Mouse (Mus musculus) megakaryocyte progenitor cell, adult 5-6 weeks (primary cell): ENCODE measurements around the gene Cep295nl. TPM values are rescaled to one million over a fixed set of nuclear protein-coding genes. Genes with fewer than 3 reads are reported as not detected.
A peak's percentile ranks its signal among the peaks of the same experiment; 100 is the strongest.
"Not testable (repeated sequence)": the region's sequence is repeated elsewhere in the genome, so short reads cannot be mapped to it uniquely, and the experiment has no call there.

Source experiments
- ATAC-seq: replicated peaks from 2 replicates; pipeline ENCODE4 v1.8.0; 2016; ENCODE audit warnings: mild to moderate bottlenecking, moderate TSS enrichment, inconsistent platforms; ENCODE audit not compliant: poor library complexity
- total RNA-seq, 2 experiments: library from RNA; stranded (forward) in 1 of 2; stranded (reverse) in 1 of 2; fragments of 157-497, 149-512 nt in 1 of 2; fragments of 200-1000 nt in 1 of 2; gene quantifications; 2 replicates each; pipeline versions ENCODE4 v1.2.3 to v1.2.4; 2015 to 2017

The Cep295nl gene
- total RNA-seq, 2 experiments from 2014 or later: not detected

DNA sequence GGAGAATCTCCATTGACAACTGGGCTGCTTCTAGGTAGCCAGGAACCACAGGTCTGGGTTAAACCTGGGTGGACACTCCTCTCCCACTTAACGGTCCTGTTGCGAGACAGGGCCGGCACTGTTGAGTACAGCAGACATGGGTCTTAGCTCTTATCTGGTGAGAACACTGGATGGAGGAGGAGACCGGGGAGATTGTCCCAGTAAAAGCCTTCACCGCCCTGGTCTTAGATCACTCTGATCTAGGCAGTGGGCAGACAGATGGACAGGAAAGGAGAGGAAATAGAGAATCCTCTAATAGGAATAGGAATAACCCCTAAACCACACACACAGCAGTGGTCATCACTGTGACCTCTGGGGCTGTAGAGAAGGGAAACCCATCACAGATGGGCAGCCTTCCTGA lies 18.3 kb downstream of the Cep295nl start:
- ATAC-seq: no peak

DNA sequence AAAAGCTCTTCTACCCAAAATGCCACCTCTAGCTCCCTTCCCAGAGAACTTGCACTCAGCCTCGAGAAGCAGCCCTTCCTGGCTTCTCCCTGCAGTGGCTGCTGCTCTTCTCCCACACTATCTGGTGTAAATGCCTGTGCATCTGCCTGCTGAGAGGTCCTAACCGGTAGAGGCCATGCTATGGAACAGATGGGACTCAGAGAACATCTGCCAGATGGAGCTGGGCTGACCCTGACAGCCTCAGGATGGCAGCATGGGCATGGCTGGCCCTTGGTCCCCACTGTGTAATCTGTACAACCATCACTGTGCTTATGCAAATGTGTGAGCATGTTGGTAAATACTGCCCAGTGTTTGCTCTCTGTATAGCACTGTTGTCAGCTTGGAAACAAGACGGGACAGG lies 19.7 kb downstream of the Cep295nl start:
- ATAC-seq: no peak

DNA sequence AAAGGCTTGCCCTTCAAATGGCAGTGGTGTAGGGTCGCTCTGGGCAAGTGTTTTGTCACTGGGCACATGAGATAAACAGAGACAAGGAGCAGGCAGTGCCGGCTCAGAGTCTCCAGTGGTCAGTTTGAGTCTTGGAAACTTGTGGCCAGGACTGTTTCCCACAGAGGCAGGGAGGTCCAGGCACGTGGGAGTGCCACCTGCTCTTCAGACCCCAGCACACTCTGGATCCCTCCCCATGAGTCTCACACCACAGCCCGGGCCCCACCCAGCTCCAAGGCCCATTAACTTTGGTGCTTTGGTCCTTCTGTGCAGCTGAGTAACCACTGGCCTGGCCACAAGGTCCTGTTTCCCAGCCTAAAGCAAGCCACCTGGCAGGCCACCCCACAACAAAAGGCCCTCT lies 20.3 kb downstream of the Cep295nl start:
- no peak for ATAC-seq

DNA sequence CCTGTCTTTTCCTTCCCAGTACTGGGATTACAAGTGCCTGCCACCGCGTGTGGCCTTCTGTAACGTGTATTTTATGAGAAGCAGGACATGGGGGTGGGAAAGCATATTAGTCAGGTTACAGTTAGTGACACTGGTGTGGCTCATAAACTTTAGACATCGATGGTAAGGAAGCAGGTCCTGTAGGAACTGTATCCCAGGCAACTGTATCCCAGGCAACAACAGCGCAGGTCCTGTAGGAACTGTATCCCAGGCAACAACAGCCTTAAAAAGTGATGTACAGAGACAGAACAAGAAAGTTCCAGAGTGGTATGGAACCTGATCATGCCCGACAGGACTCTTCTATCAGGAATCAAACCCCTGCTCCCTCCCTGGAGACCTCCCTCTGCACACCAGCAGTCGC lies 20.8 kb downstream of the Cep295nl start:
- ATAC-seq: no peak

DNA sequence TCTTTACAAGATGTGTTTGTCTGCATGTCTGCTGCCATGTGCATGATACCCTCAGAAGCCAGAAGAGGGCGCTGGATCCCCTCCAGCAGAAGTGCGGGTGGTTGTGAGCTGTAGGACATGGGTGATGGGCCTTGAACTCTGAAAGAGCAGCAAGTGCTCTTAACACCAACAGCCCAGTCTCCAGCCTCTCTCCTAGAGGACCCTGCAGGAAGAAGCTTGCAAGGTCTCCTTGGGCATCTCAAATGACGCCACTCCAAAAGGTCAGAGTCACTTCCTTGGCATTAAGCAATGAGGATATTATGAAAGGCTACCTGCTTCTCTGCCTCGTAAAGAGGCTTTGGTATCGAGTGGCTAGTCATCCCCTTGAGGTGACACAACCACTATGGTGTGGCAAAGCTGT lies 23.6 kb downstream of the Cep295nl start:
- peak; percentile 83 for ATAC-seq

DNA sequence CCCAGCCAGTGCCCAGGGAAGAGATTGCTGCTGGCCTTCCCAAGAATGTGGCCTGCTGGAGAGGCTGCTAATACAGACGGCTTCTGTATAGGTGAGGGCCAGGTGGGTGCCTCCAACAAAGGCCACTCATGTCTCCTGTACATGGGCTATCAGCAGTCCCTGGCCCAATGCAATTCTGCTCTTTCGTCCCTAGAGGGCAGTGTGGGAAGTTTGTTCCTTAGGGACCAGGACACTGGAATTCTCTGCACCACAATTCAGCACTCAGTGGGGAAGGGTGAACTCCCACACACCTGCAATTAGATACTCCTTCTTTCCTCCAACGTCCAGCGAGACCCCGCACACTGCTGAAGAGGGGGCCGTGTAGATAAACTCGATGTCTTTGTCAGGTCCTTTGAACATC lies 25.2 kb downstream of the Cep295nl start:
- ATAC-seq: peak; percentile 50; the same call in 1 of the 2 replicates

DNA sequence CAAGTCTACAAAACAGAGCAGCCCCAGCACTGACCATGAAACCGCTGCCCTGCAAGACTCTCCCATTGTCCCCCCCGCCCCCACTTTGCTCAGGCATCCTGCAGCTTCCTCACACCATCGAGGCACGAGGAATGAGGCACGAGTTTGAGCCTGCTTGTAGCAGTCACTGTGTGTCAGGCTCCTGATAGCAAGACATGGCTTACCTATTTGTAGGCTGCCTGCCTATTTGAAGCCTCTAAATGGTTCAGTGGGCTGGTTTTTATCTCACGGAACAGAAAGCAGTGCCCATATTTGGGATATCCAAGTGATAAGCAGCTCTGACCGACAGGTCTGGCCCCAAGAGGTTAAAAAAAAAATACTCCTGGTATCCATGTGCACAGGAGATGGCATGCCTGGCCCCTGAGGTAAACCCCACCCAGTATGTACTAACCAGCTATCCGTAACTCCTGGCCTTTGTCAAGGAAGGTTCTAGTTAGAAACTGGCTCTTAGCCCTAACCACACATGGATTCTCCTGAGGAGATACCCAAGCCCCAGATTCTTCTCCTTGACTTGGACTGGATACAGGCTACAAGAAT lies 26.0 kb downstream of the Cep295nl start:
- ATAC-seq: no peak

DNA sequence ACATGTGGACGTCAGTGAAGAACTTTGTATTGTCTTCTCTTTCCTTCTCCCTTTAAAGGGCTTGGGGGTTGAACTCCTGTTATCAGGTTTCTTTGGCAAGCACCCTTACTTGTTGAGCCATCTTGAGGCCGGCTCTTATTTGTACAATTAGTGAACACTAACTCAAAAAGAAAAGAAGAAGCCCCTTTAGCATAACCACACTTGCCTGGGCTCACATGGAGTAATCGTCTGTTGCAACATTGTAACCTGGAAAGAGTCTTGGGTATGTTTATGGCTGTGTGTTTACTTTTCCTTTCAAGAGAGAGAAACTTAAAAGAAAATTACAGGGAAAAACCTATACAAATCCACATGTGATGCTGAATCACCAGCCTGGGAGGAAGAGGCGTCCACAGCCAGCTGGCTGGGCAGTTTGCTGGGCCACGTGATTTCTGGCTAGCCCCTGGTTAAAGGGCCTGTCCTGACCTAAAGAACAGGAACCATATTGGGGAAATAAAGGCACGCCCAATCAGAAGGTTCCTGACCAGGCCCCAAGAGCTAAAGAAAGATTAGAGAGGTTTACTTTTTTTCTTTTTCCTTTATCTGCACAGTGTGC lies 30.1 kb downstream of the Cep295nl start:
- peak; percentile 55 for ATAC-seq

DNA sequence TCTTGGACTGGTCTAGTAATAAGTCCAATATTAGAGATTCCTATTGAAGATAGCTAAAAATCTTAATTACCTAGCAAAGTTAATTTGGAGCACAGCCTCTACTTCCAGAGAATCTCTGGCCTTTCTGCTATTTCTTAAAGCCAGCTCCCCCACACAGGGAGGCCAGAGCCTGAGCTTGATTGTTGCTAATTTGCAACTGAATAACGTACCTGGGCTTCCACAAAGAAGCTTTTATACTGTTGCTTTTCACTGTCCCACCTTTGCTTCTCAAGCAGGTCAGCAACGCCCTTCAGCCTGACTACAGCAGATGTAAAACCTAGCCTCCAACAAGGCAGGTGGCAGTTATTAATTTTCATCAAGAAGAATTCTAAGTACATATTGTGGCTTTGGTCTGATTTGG lies 34.3 kb downstream of the Cep295nl start:
- not testable (repeated sequence) for ATAC-seq

DNA sequence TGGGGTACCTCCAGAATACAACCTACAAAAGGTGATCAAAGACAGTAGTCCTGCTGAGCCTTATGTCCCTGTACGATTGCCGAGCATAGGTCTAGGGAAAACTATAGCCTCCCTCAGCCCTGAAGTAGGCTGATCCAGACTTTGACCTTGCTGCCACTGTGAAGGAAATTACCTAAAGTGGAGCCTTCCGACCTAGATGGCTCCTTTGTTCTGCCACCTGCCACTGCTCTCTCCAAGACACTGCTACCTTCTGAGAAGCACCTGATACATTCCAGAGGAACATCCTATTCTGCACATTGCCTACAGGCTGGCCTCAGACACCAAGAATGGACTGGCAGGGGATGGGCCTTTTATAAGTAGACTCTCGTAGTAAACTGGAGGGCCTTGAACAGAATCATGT lies 38.3 kb downstream of the Cep295nl start:
- ATAC-seq: not testable (repeated sequence)

DNA sequence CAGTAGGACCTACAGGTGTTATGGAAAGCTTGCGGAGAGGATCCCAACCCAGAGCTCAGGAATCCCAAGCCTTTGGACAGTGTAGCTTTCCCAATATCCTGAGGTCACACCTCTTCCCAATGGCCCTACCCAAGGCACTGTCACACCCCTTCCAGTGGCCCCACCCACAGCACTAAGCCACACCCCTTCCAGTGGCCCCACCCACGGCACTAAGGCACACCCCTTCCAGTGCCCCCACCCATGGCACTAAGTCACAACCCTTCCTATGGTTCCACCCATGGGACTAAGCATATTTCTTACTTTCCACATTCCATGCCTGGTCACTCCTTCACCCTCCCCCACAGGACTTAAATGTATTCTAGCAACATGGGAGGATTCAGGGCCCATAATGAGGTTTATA lies 43.5 kb downstream of the Cep295nl start:
- ATAC-seq: peak; percentile 57

DNA sequence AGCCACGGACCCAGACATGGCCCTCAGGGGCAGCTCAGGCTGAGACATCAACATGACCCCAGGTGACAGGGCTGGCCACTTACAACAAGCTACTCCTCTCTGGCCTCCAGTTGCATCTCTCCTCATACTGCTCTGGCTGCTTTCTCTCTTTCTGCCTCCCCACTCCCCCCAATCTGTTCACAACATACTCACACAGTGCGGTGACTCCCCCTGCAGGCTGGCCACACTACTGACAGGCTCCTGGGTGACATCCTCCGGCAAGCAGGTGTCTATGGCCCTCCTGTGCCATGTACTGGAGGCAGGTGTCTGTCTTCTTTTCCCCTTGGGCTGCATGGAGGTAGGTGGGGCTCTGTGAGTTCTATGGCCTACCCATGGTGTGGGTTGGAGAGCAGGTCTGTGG lies 44.3 kb downstream of the Cep295nl start:
- ATAC-seq: 0 out of 2 replicates have a peak, but pooled peaks have one; percentile 31

DNA sequence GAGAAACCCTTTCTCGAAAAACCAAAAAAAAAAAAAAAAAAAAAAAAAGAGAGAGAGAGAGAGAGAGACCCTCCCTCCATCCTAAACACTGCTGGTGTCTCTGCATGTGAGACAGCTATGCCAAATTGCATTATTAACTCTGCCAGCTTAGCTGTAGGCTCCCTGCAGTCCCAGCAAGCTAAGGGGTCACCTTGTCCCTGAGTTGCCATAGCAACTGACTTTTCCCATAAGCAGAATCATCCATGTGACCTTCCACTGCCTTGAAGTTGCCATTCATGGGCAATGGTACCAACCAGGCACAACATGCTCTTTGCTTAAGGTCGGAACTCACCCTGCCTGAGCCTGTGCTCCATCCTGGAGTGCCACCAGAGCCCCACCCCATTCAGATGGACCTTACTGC lies 47.3 kb downstream of the Cep295nl start:
- ATAC-seq: no peak

DNA sequence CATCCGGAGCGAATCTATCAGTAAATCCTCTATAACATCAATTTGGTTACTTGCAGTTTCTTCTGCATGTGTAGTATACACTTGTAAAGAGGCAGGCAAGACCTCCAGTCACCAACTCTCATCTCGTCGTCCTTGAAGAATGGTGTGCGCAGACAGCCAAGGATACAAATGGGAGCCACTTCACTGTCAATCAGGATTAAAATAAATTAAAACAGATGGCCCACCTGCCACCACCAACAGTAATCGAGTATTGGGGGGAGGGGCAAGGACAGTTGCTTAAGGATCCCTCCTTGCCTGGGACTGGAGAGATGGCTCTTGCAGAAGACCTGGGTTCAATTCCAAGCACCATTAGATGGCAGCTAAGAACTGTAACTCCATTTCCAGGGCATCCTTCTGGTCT lies 49.6 kb downstream of the Cep295nl start:
- ATAC-seq: no peak

DNA sequence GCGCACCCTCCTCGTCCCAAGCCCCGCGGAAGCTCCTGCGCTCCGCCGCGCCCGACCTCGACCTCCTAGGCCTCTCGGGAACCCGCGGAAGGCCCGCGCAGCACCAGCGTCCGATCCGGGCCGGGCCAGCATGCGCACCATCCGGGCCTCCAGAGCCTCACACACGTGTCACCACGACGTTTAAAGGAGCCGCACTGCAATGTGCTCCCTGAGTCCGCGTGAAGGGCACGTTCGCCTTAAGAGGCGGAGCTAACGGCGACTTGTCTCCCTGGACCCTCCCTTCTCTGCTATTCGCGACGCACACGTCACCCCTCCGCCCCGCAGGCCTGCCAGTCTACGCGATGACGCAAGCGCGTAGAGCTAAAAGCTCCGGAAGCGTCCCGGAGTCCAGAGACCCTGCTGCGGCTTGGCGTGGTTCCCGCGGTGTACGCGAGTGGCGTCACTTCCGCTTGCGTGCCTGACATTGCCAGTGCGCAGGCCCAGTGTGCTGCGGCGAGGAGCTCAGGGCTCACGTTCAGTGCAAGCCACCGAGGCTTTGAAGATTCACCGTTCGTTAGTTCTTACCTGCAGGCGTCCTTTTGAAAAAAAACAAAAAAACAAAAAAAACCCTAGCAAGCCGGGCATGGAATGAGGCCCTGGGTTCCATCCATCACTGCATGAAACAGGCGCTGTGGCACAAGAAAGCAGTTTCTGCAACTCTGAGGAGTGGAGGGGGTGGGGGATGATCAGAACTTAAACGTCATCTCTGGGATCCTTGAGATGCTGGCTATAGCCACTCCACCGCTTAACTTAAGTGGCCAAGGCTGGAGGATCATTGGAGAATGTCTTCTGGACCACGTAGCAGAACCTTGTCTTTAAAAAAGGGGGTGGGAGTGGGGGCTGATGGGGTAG lies 52.1 kb downstream of the Cep295nl start, which contains the start of gene Usp36:
Gene Usp36 (minus strand): TSS at position 246 of the 891 bp plus-strand sequence.
- peak; percentile 96 for ATAC-seq

DNA sequence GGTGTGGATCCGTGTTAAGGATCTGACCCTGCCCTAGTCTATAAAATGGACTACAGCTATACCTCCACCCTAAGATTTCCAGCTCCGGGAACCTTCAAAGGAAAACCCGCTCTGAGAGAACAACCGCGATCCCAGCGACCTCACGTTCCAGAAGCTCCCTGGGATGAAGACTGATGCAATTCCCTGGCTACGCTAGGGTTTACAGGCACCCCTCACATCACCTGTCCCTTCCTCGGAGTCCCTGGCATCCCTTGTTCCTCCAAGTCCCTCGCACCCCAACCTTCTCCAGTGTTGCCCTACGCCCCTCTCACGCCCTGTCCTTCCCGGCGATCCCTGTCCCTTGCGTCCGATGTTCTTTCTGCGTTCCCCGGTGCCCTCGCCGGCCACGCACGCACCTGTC lies 52.7 kb downstream of the Cep295nl start:
- ATAC-seq: no peak; the same call in 1 of the 2 replicates

DNA sequence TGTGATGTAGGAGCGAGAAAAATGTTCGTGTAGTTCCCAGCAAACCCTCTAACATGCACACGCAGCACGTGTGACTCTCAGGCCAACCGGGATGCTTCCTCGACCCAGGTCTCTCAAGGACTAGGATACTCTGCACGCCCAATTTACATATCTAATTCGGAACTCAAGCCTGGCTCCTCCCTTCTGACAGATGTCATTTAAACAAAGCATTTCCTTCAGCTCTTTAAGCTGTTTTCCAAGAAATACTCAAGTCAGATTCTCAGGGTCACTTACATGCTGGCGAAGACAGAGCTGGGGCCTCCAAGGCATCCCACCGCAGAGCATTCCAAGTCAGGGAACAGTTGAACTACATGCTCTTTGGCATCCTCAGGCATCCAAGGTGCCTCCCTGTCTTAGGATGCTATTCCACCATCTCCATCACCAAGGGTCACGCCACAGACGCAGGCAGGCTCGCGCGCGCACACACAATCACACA lies 53.2 kb downstream of the Cep295nl start:
- peak; percentile 35 for ATAC-seq

DNA sequence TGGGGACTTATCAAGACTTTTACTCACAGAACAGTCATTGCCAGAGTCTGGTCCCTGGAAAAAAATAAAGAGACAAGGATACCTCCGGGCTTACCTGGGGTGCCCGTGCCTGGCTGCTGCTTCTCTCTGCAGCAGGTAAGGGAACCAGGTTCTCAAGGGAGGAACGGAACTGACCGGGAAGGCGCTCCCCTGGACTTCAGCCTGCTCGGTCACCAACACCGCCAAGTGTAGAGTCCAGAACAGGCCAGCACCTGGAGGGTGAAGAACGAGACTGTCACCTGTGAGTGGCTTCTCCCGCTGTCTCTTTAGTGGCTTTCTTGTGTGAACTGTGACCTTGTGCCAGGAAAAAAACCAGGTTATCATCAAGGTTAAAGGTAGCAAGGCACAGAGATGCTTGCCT lies 54.7 kb downstream of the Cep295nl start:
- ATAC-seq: no peak

DNA sequence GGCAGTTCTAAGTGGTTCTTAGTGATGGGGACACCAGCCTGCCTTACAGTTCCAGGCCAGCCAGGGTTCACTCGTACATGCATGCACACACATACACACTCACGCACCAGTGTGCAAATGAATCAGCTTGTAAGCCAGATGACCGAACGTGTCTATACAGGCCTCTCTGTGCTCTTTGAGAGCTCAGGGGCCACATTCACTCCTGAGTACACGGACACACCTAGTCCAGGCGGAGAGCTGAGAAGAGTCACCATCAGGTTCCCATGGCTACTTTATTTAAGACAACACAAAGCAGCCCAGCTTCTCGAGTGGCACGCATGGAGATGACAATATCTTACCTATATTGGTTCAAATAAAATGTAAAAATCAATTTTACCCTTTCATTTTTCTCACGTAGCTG lies 55.9 kb downstream of the Cep295nl start:
- no peak for ATAC-seq

DNA sequence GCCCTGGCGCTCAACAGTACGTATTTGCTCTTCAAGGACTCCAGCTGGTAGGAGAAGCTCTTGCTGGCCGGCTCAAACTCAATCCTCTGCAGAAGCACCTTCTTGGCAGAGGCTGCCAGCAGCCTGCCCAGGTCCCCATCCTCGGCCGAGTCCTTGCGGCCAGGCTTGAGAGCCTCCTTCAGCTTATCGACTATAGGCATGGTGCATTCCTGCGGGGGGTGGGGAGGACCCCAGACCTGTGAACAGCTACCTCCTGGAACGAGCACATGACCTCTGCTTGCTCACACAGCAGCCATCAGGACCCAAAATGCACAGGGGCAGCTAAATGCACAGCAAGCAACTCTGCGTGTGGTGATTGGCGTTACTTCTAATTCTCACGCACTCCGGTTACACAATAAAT lies 56.5 kb downstream of the Cep295nl start:
- no peak for ATAC-seq
